Mouse (Mus musculus): Measurements from ENCODE around the gene Gpbp1l1. TPM values are rescaled to one million over a fixed set of nuclear protein-coding genes. Genes with fewer than 3 reads are reported as not detected.

The Gpbp1l1 gene
- total RNA-seq, 4 experiments from 2014 or later = 65.2 to 87.3 (median 72.0) TPM

DNA sequence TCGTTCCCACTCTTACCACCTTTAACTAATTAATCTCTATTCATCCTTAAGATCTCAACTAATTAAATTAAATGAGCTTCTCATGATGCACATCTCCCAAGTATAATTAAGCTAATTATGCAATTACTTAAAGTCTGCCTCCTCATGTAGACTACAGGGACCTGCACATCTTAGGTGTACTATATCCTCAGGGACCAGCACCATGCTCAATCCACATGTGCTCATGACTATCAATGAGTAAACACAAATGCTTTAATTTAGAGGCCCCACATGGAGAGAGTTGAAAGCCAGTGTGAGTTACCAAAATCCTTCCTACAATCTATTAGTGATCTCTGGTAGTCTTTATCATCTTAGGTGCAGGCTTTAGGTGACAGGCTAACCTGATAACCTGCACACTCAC is 77.7 kb downstream of the Gpbp1l1 start:
- DNase-seq (ENCODE audit: low spot score) = no peak

DNA sequence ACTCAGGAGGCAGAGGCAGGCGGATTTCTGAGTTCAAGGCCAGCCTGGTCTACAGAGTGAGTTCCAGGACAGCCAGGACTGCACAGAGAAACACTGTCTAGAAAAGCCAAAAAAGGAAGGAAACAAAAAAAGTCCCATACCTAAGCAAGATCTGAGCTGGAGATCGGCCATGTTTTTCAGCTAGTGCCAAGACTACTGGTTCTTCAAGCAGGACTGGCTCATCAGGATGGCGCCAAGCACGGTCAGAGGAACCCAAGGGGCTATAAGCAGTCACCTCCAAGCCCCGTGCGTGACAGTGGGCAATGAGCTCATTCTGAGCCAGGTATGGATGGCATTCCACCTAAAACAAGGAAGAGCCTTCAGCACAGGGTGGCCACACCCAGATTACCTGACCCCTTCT is 81.4 kb downstream of the Gpbp1l1 start:
- DNase-seq (ENCODE audit: low spot score) = no peak

DNA sequence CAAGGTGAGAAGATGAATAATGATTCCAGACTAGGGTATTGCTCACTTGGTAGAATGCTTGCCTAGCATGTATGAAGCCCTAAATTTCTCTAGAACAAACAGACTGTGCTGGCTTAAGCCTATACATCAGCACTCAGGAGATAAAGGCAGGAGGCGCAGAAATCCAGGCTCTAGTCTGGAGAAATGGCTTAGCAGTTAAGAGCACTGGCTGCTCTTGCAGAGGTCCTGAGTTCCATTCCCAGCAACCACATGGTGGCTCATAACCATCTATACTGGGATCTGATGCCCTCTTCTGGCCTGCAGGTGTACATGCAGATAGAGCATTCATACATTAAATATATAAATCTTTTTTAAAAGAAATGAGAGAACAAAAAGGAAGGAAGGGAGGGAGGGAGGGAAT is 84.6 kb downstream of the Gpbp1l1 start:
- DNase-seq (ENCODE audit: low spot score) = no peak

Other genes starting within 250 kb of the Gpbp1l1 start
- gene Mast2, start 93.5 kb upstream of the Gpbp1l1 start, total RNA-seq (2022) = 100 to 1,000 TPM; 121 to 144 (median 138) TPM
- 10 to 100 TPM; 14.0 to 19.0 (median 16.8) TPM for gene Ipp, start 50.1 kb upstream of the Gpbp1l1 start, total RNA-seq (2022)
- 10 to 100 TPM; 31.5 to 34.6 (median 32.0) TPM for gene Tmem69, start 1.7 kb upstream of the Gpbp1l1 start, total RNA-seq (2022)
- gene Ccdc17, start 39.0 kb downstream of the Gpbp1l1 start, total RNA-seq (2022) = 1 to 10 TPM; 3.1 to 3.5 (median 3.3) TPM
- gene Nasp, start 70.3 kb downstream of the Gpbp1l1 start, total RNA-seq (2022) = 10 to 100 TPM; 13.3 to 18.4 (median 16.0) TPM
- gene Akr1a1, start 94.0 kb downstream of the Gpbp1l1 start, total RNA-seq (2022) = 100 to 1,000 TPM; 297 to 332 (median 327) TPM
- gene Prdx1, start 127.9 kb downstream of the Gpbp1l1 start, total RNA-seq (2022) = 100 to 1,000 TPM; 475 to 641 (median 529) TPM
- gene Mmachc, start 150.7 kb downstream of the Gpbp1l1 start, total RNA-seq (2022) = 10 to 100 TPM; 61.8 to 72.5 (median 66.4) TPM
- 1 to 10 TPM; 3.0 to 5.7 (median 4.1) TPM for gene Ccdc163, start 150.9 kb downstream of the Gpbp1l1 start, total RNA-seq (2022)
- 1 to 10 TPM; 1.6 to 3.3 (median 2.3) TPM for gene Tesk2, start 163.3 kb downstream of the Gpbp1l1 start, total RNA-seq (2022)
- gene Toe1, start 250.0 kb downstream of the Gpbp1l1 start, total RNA-seq (2022) = 1 to 10 TPM; 4.2 to 8.2 (median 5.4) TPM

Data from heart, adult 8-10 months (tissue).